In the genomic region with DNA sequence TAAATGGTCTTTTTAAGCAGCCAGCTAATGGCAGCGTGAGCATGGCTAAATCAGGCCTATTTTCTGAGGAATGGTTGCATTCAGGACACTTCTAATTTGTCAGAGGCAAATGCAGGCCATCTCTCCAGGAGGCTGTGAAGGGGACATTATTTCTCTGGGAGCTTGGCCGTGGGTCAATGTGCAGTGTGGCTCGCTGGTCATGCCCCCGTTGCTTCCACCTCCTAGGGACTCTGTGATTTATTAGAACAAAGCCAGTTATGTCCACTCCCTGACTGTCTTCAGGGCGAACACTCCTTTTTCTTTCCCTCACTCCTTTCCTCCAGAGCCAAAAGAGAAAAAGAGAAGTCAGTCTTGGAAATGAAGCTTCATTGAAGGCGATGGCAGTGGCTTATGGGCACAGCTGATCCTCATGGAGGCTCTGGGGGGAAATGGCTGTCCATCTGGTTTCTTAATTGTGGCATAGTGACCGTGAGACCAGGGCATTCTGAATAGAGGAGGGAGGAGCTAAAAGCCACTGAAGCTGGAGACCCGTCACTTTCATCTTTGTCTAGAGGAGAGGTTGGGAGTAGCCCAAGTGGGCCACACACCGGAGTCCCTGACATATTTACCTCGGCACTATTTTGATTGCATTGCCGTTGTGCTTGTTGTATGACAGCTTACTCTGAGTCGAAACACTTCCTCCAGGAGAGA, we compare ENCODE assay signal across 18 mouse cellular contexts.
A peak's percentile ranks its signal among the peaks of the same experiment; 100 is the strongest.
DNase-seq lines count a peak whose midpoint lies in the region; ATAC-seq and TF ChIP-seq lines count a peak whose summit lies in the region.
"Had no signal": no experiment of that assay in that cellular context is flagged by ENCODE, and none has a peak within 500 bp of the region (broad histone marks: within the 10 kb centered on the region; RNA-seq: fewer than 3 reads in every experiment).

No protein-coding gene starts in this region.

- H3K4me2 ChIP-seq in forebrain, embryonic 13.5 days: no peak overlapping the region
- no peak overlapping the region for H3K4me2 ChIP-seq in midbrain, postnatal 0 days (ENCODE audit: low read depth, low read length, poor library complexity, severe bottlenecking)
- H3K4me2 ChIP-seq in midbrain, embryonic 16.5 days (ENCODE audit: low read length): no peak overlapping the region

- H3K9me3 ChIP-seq in forebrain, embryonic 10.5 days: no peaks in the 10 kb centered on the region
- H3K9me3 ChIP-seq in forebrain, embryonic 13.5 days (replicated peaks): no peaks in the 10 kb centered on the region
- H3K9me3 ChIP-seq in midbrain, postnatal 0 days (ENCODE audit: low read length): no peaks in the 10 kb centered on the region
- H3K9me3 ChIP-seq in midbrain, embryonic 16.5 days (replicated peaks; ENCODE audit: control insufficient read depth, low read length, poor library complexity, severe bottlenecking): no peaks in the 10 kb centered on the region

- H3K9ac ChIP-seq in forebrain, embryonic 13.5 days: no peak overlapping the region
- no peak overlapping the region for H3K9ac ChIP-seq in midbrain, postnatal 0 days (replicated peaks; ENCODE audit: low read length, poor library complexity, severe bottlenecking)
- no peak overlapping the region for H3K9ac ChIP-seq in midbrain, embryonic 16.5 days (ENCODE audit: low read depth, low read length)

- TF ChIP-seq CTCF in midbrain, postnatal 0 days (IDR thresholded peaks at IDR 0.05): no peak

- no peaks in the 10 kb centered on the region for H3K27me3 ChIP-seq in forebrain, embryonic 10.5 days (ENCODE audit: poor library complexity, severe bottlenecking)
- no peaks in the 10 kb centered on the region for H3K27me3 ChIP-seq in forebrain, embryonic 13.5 days
- no peaks in the 10 kb centered on the region for H3K27me3 ChIP-seq in midbrain, postnatal 0 days (ENCODE audit: insufficient read depth, low read length)
- no peaks in the 10 kb centered on the region for H3K27me3 ChIP-seq in midbrain, embryonic 16.5 days (ENCODE audit: control insufficient read depth, insufficient read depth, low read depth, low read length)

- ATAC-seq in forebrain, embryonic 13.5 days: no peak
- ATAC-seq in midbrain, postnatal 0 days (ENCODE audit: low FRiP score): no peak
- ATAC-seq in midbrain, embryonic 16.5 days: no peak
- ATAC-seq in hematopoietic stem cell, adult 5-6 weeks (replicated peaks in 1 of 2; ENCODE audit: insufficient read depth in 1 of 2, low FRiP score in 2 of 2, low TSS enrichment in 1 of 2, low read depth in 1 of 2, poor library complexity in 2 of 2, severe bottlenecking in 2 of 2): peak; percentile 37 to 49
- ATAC-seq in erythroblast, adult 5-6 weeks (replicated peaks; ENCODE audit: low FRiP score, poor library complexity, severe bottlenecking): no peak
- ATAC-seq: forebrain, embryonic 16.5 days had no signal

- H3K27ac ChIP-seq in forebrain, embryonic 10.5 days: peak overlapping the region; percentile 63
- no peak overlapping the region for H3K27ac ChIP-seq in forebrain, embryonic 13.5 days
- no peak overlapping the region for H3K27ac ChIP-seq in midbrain, postnatal 0 days (ENCODE audit: low read depth, low read length)
- H3K27ac ChIP-seq in midbrain, embryonic 16.5 days (ENCODE audit: low read length): no peak overlapping the region
- H3K27ac ChIP-seq: macrophage had no signal

- H3K4me1 ChIP-seq in forebrain, embryonic 10.5 days: peaks cover 26% of the 10 kb centered on the region
- peaks cover 5% of the 10 kb centered on the region; the same call in 1 of the 2 replicates for H3K4me1 ChIP-seq in forebrain, embryonic 13.5 days
- no peaks in the 10 kb centered on the region for H3K4me1 ChIP-seq in midbrain, postnatal 0 days (ENCODE audit: insufficient read depth, low read length)
- no peaks in the 10 kb centered on the region for H3K4me1 ChIP-seq in midbrain, embryonic 16.5 days (ENCODE audit: control insufficient read depth, insufficient read depth, low read length)

- 38% methylated on average over 12 of the region's 12 CpGs for WGBS in forebrain, embryonic 10.5 days
- WGBS in forebrain, embryonic 13.5 days: 35% methylated on average over 12 of the region's 12 CpGs
- WGBS in midbrain, postnatal 0 days: 41% methylated on average over 12 of the region's 12 CpGs
- 42% methylated on average over 12 of the region's 12 CpGs for WGBS in midbrain, embryonic 16.5 days

- DNase-seq in forebrain, embryonic 10.5 days (ENCODE audit: extremely low spot score, low spot score): no peak
- DNase-seq in midbrain, postnatal 0 days (ENCODE audit: low spot score): peak; percentile 34
- DNase-seq in retina, postnatal 1 day: peak; percentile 70
- DNase-seq in urinary bladder, postnatal 4 days (ENCODE audit: low spot score in 2 of 2): no peak
- DNase-seq: cerebellum, postnatal 25 days; gastrocnemius, postnatal 10 days; heart, postnatal 10 days; kidney, adult 18-20 months; liver; lung, adult 2 months; midbrain, embryonic 14.5 days; thymus, postnatal 14 days had no signal

- no peak overlapping the region for H3K4me3 ChIP-seq in forebrain, embryonic 10.5 days
- no peak overlapping the region for H3K4me3 ChIP-seq in forebrain, embryonic 13.5 days
- H3K4me3 ChIP-seq in midbrain, postnatal 0 days (ENCODE audit: low read depth, low read length): no peak overlapping the region
- no peak overlapping the region for H3K4me3 ChIP-seq in midbrain, embryonic 16.5 days (ENCODE audit: low read depth, low read length)

- H3K36me3 ChIP-seq in forebrain, embryonic 10.5 days (replicated peaks): no peaks in the 10 kb centered on the region
- no peaks in the 10 kb centered on the region for H3K36me3 ChIP-seq in forebrain, embryonic 13.5 days (ENCODE audit: poor library complexity, severe bottlenecking)
- no peaks in the 10 kb centered on the region for H3K36me3 ChIP-seq in midbrain, postnatal 0 days (ENCODE audit: insufficient read depth, low read length)
- H3K36me3 ChIP-seq in midbrain, embryonic 16.5 days (ENCODE audit: control insufficient read depth, insufficient read depth, low read length): no peaks in the 10 kb centered on the region

Comparison
In these comparisons a context has a peak if more than half of its experiments do, and no peak if none do; other contexts are left out.
1. DNase-seq: peak in midbrain, postnatal 0 days (single experiment) and retina, postnatal 1 day (single experiment); none in forebrain, embryonic 10.5 days (single experiment) and urinary bladder, postnatal 4 days (0 of 2).
2. ATAC-seq: peak in hematopoietic stem cell, adult 5-6 weeks (2 of 2); none in forebrain, embryonic 13.5 days (single experiment), midbrain, postnatal 0 days (single experiment), midbrain, embryonic 16.5 days (single experiment) and erythroblast, adult 5-6 weeks (single experiment).